Mouse (Mus musculus): Measurements from ENCODE around the gene Hepacam2. TPM values are rescaled to one million over a fixed set of nuclear protein-coding genes. Genes with fewer than 3 reads are reported as not detected.
"Not testable (repeated sequence)": the region's sequence is repeated elsewhere in the genome, so short reads cannot be mapped to it uniquely, and the experiment has no call there.

Gene Hepacam2
- total RNA-seq (2015) (0.07 and 0.22 TPM in 2 replicates), total RNA-seq (2017) (0.18 and 0.98 TPM in 2 replicates)

GRCm38 (mm10) chr6:3498162-3498848 lies at the start of gene Hepacam2, which contains the start of gene Vps50:
TSS of gene Hepacam2 (minus strand) at chr6:3498298.
TSS of gene Vps50 (plus strand) at chr6:3498382.
- ATAC-seq (ENCODE audit: poor library complexity, severe bottlenecking) = peak; percentile 100

GRCm38 (mm10) chr6:3544970-3545369 lies 46.9 kb upstream of the Hepacam2 start:
- no peak for ATAC-seq (ENCODE audit: poor library complexity, severe bottlenecking)

- ATAC-seq (ENCODE audit: poor library complexity, severe bottlenecking) = no peak
These were observed 45.8 kb upstream of the Hepacam2 start for GRCm38 (mm10) chr6:3543862-3544261.

- ATAC-seq (ENCODE audit: poor library complexity, severe bottlenecking) = no peak
These were observed 41.4 kb upstream of the Hepacam2 start for GRCm38 (mm10) chr6:3539470-3539869.

GRCm38 (mm10) chr6:3536048-3536447 lies 38.0 kb upstream of the Hepacam2 start:
- ATAC-seq (ENCODE audit: poor library complexity, severe bottlenecking) = peak; percentile 51

GRCm38 (mm10) chr6:3531445-3531844 lies 33.3 kb upstream of the Hepacam2 start:
- no peak for ATAC-seq (ENCODE audit: poor library complexity, severe bottlenecking)

GRCm38 (mm10) chr6:3528198-3528597 lies 30.1 kb upstream of the Hepacam2 start:
- ATAC-seq (ENCODE audit: poor library complexity, severe bottlenecking) = no peak

- ATAC-seq (ENCODE audit: poor library complexity, severe bottlenecking) = no peak
These were observed 14.5 kb upstream of the Hepacam2 start for GRCm38 (mm10) chr6:3512611-3513010.

- no peak for ATAC-seq (ENCODE audit: poor library complexity, severe bottlenecking)
These were observed 13.5 kb upstream of the Hepacam2 start for GRCm38 (mm10) chr6:3511612-3512011.

GRCm38 (mm10) chr6:3511116-3511515 lies 13.0 kb upstream of the Hepacam2 start:
- no peak for ATAC-seq (ENCODE audit: poor library complexity, severe bottlenecking)

- peak; percentile 87 for ATAC-seq (ENCODE audit: poor library complexity, severe bottlenecking)
These were observed 11.7 kb upstream of the Hepacam2 start for GRCm38 (mm10) chr6:3509782-3510181.

GRCm38 (mm10) chr6:3508151-3508550 lies 10.1 kb upstream of the Hepacam2 start:
- ATAC-seq (ENCODE audit: poor library complexity, severe bottlenecking) = not testable (repeated sequence)

GRCm38 (mm10) chr6:3507078-3507477 lies 9.0 kb upstream of the Hepacam2 start:
- no peak for ATAC-seq (ENCODE audit: poor library complexity, severe bottlenecking)

- no peak for ATAC-seq (ENCODE audit: poor library complexity, severe bottlenecking)
These were observed 7.2 kb upstream of the Hepacam2 start for GRCm38 (mm10) chr6:3505289-3505688.

GRCm38 (mm10) chr6:3500286-3500685 lies 2.2 kb upstream of the Hepacam2 start:
- no peak for ATAC-seq (ENCODE audit: poor library complexity, severe bottlenecking)

- ATAC-seq (ENCODE audit: poor library complexity, severe bottlenecking) = peak; percentile 51; the same call in 1 of the 2 replicates
These were observed 1.9 kb downstream of the Hepacam2 start for GRCm38 (mm10) chr6:3496210-3496609.

GRCm38 (mm10) chr6:3494285-3494684 lies 3.8 kb downstream of the Hepacam2 start:
- ATAC-seq (ENCODE audit: poor library complexity, severe bottlenecking) = no peak

GRCm38 (mm10) chr6:3487355-3487754 lies 10.7 kb downstream of the Hepacam2 start:
- ATAC-seq (ENCODE audit: poor library complexity, severe bottlenecking) = peak; percentile 87

- ATAC-seq (ENCODE audit: poor library complexity, severe bottlenecking) = peak; percentile 20; the same call in 1 of the 2 replicates
These were observed 13.0 kb downstream of the Hepacam2 start for GRCm38 (mm10) chr6:3485133-3485532.

GRCm38 (mm10) chr6:3481705-3482104 lies 16.4 kb downstream of the Hepacam2 start:
- ATAC-seq (ENCODE audit: poor library complexity, severe bottlenecking) = peak; percentile 91

GRCm38 (mm10) chr6:3479853-3480252 lies 18.2 kb downstream of the Hepacam2 start:
- ATAC-seq (ENCODE audit: poor library complexity, severe bottlenecking) = no peak

GRCm38 (mm10) chr6:3476299-3476698 lies 21.8 kb downstream of the Hepacam2 start:
- no peak for ATAC-seq (ENCODE audit: poor library complexity, severe bottlenecking)

- no peak for ATAC-seq (ENCODE audit: poor library complexity, severe bottlenecking)
These were observed 27.4 kb downstream of the Hepacam2 start for GRCm38 (mm10) chr6:3470706-3471105.

Measured in megakaryocyte, adult 5-6 weeks (primary cell).